Mouse (Mus musculus): ENCODE measurements around the gene Spint3.
A peak's percentile ranks its signal among the peaks of the same experiment; 100 is the strongest.
"Not testable (repeated sequence)": the region's sequence is repeated elsewhere in the genome, so short reads cannot be mapped to it uniquely, and the experiment has no call there.

Spint3 gene

DNA sequence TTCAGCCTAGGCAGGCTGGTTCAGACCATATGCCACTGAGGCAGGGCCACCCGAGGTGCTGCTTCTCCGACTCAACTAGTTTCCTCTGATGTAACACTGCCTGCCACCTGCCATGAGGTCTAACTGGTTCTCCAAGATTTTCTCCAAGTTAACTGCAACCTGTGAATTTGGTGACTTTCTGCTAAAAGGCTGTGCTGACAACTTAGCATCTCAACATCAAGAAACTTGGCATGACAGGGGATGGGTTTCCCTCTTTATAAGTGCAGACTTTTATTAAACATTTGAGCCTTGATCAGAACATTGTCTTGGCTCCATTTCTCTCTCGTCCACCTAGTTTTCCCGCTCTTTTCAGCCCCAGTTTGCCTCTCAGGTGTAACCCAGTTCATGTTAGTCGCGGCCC, at the start of gene Spint3:
Gene Spint3 (minus strand): TSS at position 101 of the 400 bp plus-strand sequence.
- DNase-seq (ENCODE audit: low spot score): not testable (repeated sequence)

- DNase-seq (ENCODE audit: low spot score): no peak
Measured at GRCm38 (mm10) chr2:164621775-164622174, 48.5 kb upstream of the Spint3 start.

DNA sequence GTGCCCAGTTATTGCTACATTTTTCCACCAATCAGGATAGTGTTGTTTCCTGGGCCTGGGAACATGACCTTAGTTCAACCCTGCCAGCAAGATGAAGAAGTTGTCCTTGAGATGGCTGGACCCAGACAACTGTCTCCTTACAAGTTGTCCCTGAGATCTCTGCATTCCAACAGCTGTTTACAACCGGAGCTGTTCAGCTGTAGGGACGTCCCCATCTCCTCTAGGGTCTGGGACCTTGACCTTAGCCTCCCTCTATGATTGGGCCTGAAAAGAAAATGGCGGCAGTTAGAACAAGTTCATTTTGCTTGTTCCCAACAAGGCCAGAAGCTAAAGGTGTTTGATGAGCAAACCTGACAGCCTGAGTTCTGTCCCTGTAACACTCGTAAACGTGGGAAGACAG, 45.8 kb upstream of the Spint3 start:
- DNase-seq (ENCODE audit: low spot score): no peak

DNA sequence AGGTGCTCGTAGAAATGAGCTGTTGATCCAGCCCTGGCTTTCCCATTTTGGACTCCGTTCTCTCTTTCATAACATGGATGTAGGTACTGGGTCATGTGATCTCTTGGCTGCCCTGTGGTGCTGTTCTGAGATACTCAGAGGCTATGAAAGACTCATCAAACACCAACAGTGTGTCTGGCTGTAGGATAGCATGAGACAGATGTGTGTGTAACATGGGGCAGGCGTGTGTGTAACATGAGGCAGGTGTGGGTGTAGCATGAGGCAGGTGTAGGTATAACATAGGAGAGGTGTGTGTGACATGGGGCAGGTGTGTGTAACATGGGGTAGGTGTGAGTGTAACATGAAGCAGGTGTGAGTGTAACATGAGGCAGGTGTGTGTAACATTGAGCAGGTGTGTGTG, 42.1 kb upstream of the Spint3 start:
- no peak for DNase-seq (ENCODE audit: low spot score)

GRCm38 (mm10) chr2:164613471-164613870, 40.2 kb upstream of the Spint3 start, which contains the start of the genes Wfdc6b and Wfdc8:
TSS of gene Wfdc6b (plus strand) at chr2:164613522.
TSS of gene Wfdc8 (minus strand) at chr2:164613626.
- not testable (repeated sequence) for DNase-seq (ENCODE audit: low spot score)

GRCm38 (mm10) chr2:164608781-164609180, 35.5 kb upstream of the Spint3 start:
- DNase-seq (ENCODE audit: low spot score): no peak

- no peak for DNase-seq (ENCODE audit: low spot score)
Measured at GRCm38 (mm10) chr2:164604411-164604810, 31.2 kb upstream of the Spint3 start.

DNA sequence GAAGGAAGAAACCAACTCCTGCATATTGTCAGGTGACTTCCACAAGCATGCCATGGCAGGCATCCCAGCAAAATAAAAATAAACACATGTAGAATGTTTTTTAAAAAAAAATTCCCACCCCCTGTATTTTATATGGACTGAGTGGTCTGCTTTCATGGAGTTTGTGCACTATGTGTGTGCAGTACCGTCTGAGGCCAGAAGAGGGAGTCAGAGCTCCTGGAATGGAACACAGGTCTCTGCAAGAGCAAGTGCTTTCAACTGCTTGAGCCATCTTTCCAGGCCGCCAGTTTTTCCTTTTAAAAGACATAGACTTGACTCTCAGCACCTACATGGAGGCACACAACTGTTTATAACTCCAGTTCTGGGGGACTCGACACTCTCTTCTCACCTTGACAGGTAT, 30.2 kb upstream of the Spint3 start:
- DNase-seq (ENCODE audit: low spot score): no peak

DNA sequence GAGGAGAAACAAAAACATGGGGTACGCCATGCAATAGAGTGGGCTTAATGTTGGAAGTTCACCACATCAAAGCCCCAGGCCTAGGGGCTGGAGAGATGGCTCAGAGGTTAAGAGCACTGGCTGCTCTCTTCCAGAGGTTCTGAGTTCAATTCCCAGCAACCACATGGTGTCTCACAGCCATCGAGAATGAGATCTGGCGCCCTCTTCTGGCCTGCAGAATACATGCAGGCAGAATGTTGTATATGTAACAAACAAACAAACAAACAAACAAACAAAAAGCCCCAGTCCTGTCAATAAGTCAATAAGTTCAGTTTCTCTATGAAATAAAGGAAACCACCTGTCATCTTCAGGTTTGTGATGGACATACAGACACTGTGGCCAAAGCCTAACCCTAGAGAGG, 26.9 kb upstream of the Spint3 start:
- DNase-seq (ENCODE audit: low spot score): no peak

DNA sequence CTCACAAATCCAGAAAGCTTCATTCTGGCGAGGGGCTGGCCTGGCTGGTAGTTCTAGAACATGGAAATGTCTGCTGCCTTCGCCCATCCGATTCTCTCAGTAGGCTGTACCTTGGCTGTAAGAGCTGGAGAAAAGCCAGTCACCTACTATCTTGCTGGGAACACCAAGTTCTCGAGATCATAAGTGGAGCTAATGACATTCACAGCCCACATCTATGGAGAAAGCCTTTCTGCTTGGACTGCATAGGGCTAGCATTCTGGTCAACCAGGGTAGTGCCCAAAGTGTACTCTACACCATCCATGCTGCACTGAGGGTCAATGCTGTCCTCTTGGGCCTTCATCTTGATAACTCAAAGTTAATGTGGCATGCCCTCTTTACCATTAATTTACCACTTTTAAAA, 20.2 kb upstream of the Spint3 start, which contains the start of gene Eppin:
Gene Eppin (minus strand): TSS at position 101 of the 400 bp plus-strand sequence.
- no peak for DNase-seq (ENCODE audit: low spot score)

GRCm38 (mm10) chr2:164592014-164592413, 18.8 kb upstream of the Spint3 start:
- DNase-seq (ENCODE audit: low spot score): peak; percentile 84

- not testable (repeated sequence) for DNase-seq (ENCODE audit: low spot score)
Measured at GRCm38 (mm10) chr2:164585025-164585725, 11.9 kb upstream of the Spint3 start, which contains the start of gene Wfdc6a. TSS of gene Wfdc6a (minus strand) at chr2:164585447.

DNA sequence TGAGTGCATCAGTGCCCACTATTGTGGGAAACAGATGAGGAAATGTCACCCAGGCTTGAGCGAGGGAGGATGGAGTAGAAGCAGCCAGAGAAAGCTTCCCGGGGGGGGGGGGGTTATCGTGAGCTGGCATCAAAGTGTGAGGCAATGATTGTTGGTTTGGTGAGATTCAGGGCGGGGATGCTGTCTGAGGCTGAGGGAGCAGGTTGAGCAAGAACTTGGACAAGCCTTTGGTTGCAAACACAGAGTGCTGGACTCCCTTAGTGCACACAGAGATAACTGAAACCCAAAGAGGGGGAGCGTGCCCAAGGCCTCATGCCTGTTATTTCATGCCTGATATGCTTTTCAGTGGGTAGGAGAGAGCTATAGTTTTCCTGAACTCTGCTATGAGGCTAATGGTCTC, 5.8 kb downstream of the Spint3 start:
- DNase-seq (ENCODE audit: low spot score): no peak

DNA sequence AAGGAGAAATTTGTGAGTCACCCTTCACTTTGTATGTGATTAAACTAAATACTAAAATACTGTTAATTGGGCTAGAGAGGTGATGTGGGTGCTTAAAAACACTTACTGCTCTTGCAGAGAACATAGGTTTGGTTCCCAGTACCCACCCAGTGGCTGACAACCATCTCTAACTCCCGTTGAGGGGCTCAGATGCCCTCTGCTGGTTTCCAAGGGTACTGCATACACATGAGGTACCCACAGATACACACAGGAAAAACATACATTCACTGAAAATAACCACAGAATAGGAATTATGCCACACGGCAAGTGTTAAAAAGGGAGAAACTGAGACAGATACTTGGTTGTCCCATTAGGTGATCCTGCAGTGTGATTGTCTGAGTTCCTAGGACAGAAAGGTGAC, 6.3 kb downstream of the Spint3 start:
- no peak for DNase-seq (ENCODE audit: low spot score)

- DNase-seq (ENCODE audit: low spot score): no peak
Measured at GRCm38 (mm10) chr2:164564346-164564745, 8.9 kb downstream of the Spint3 start.

DNA sequence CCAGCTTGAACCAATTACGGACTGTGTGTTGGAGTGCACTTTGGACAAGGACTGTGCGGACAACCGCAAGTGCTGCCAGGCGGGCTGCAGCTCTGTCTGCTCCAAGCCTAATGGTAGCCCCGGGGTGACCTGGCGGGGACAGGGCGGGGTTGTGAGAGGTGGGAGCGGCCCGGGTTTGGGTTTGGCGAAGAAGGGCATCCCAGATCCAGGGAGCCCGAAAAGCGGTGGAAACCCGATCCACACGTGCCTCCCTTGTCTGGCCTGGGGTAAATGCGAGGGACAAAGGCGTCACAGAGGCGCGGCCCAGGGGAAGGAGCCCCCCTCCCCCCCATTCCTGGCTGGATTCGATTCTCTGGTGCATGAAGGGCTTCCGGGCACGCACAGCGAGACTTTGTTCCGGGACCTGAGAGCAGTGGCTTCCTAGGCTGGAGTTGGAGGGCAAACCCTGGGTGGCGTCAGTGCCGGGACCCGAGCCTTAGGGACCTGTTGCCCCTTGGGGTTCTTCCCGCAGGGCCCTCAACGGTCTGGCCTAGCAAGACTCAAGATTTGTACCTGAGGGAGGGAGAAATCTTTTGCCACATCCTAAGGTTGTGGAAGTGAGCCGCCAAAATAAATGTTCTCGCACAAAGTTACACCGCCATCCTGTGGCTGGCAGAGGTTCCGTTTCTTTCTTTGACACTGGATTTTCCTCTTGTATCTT, 9.8 kb downstream of the Spint3 start:
- peak; percentile 80 for DNase-seq (ENCODE audit: low spot score)

DNA sequence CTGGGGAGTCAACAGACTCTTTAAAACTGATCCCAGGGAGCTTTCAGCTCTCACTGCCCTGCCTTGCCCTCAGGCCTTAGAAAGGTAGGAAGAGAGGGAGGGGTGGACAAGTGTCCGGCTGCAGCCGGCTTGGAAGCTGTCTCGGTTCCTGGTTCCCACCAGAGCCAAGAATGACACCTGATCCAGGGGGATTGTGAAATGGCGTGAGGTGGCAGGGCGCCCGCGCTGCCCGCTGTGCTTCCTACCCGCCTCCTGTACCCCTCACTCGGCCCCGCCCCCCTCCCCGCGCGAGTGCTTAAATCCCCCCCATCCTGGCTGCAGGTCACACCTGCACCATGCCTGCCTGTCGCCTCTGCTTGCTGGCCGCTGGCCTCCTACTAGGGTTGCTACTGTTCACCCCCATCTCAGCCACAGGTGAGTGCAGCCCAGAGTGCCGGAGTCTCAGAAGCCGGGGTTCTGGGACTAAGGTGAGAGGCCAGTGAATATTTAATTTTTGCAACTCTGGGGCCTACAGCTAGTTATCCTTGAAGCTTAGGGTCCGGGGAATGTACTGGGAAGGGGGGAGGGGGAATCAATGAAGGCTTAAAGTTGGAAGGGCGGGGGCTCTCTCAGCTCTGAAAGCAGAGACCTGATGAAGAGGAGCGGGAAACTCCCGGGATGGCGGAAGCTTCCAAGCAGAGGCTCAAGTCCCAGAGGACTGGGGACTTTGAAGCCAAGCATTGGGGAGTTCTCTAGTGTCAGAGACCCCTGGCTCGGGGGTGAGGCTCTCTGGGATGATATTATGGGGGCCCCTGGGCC, 10.7 kb downstream of the Spint3 start, which contains the start of gene Wfdc2:
Gene Wfdc2 (plus strand): TSS at position 23 of the 798 bp plus-strand sequence.
- DNase-seq (ENCODE audit: low spot score): peak; percentile 61

GRCm38 (mm10) chr2:164560106-164560505, 13.2 kb downstream of the Spint3 start:
- no peak for DNase-seq (ENCODE audit: low spot score)

- no peak for DNase-seq (ENCODE audit: low spot score)
Measured at GRCm38 (mm10) chr2:164558991-164559645, 14.1 kb downstream of the Spint3 start.

GRCm38 (mm10) chr2:164558426-164558825, 14.8 kb downstream of the Spint3 start:
- DNase-seq (ENCODE audit: low spot score): no peak

DNA sequence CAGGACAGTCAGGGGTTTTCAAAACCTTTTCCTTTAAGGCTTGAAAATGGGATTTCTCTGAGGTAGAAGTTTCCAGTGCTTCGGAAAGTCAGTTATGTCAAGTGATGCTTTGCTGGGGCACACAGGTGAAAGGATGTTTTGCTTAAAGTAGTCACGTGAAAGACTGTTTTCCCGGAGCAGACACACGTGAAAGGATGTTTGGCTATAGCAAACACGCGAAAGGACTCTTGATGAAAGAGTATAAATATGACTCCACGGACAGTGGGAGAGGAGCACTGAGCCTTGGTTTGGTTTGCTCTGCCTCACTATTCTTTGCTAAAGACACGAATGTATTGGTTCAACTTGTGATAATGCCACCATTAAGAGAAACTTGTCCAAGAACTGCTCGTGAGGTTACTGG, 21.8 kb downstream of the Spint3 start:
- no peak for DNase-seq (ENCODE audit: low spot score)

DNA sequence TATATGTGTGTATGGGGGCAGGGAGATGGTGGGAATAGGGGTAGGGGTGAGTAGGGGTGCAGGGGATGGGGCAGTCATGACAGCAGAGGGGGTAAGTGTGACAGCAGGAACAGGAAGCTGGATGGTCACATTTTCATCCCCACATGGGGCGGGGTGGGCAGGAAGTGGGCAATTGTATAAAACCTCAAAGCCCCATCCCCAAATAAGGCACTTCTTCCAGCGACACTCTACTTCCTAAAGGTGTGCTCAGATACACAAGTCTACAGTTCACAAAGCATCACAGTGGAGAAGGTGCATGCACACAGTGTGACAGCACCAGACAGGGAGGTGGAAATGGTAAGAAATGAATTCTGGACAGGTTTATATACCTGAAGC, 22.4 kb downstream of the Spint3 start:
- DNase-seq (ENCODE audit: low spot score): no peak

Data from embryo, embryonic 10.5 days (tissue).